Mouse (Mus musculus) liver, embryonic 14.5 days (tissue): ENCODE data around the gene Amn.

Source experiments
- CTCF ChIP-seq: IDR thresholded peaks from 2 replicates; pipeline ENCODE4 v1.5.1; 2016; ENCODE audit warnings: antibody characterized with exemption, low read depth, control low read depth
- EP300 ChIP-seq: IDR thresholded peaks from 2 replicates; pipeline ENCODE4 v1.6.1; 2016; ENCODE audit warnings: antibody characterized with exemption, low read depth

- TF ChIP-seq CTCF (no peak), EP300 (no peak)
Measured at GRCm38 (mm10) chr12:111263650-111264049, 7.2 kb upstream of the Amn start.
